Mouse (Mus musculus) left cerebral cortex, postnatal 25 days (tissue): ENCODE results near the gene Hoxa11. TPM values are rescaled to one million over a fixed set of nuclear protein-coding genes. Genes with fewer than 3 reads are reported as not detected.

ENCODE experiments used
- DNase-seq, 2 experiments: peaks; one replicate each; pipeline ENCODE4 v3.0.0; 2022; ENCODE audit warnings: low spot score in 2 of 2, mixed read lengths in 1 of 2
- intact Hi-C: fragments of 180-260 bp; cut with DNase I; formaldehyde crosslinking; loops from one replicate; pipeline ENCODE4 v1.15.1; 2025
- total RNA-seq, 2 experiments: library from RNA; stranded (reverse); gene quantifications; 2 replicates each; pipeline ENCODE4 v1.2.3; 2021

The Hoxa11 gene
- not detected for total RNA-seq

GRCm38 (mm10) chr6:52245757-52246142, at the start of gene Hoxa11:
Gene Hoxa11, minus strand, starts transcription at chr6:52245810.
- intact Hi-C loops: no loop called here
- no peak for DNase-seq

GRCm38 (mm10) chr6:52294616-52295015, 49.0 kb upstream of the Hoxa11 start:
- DNase-seq: no peak
- intact Hi-C loops: no loop called here

- intact Hi-C loops: no loop called here
These were observed 46.7 kb upstream of the Hoxa11 start for GRCm38 (mm10) chr6:52292328-52292727.

GRCm38 (mm10) chr6:52291021-52291860, 45.6 kb upstream of the Hoxa11 start:
- intact Hi-C loops: no loop called here
- DNase-seq: no peak

More at GRCm38 (mm10) chr6:52292328-52292727, 46.7 kb upstream of the Hoxa11 start:
- DNase-seq: no peak

GRCm38 (mm10) chr6:52290186-52290585, 44.6 kb upstream of the Hoxa11 start:
- intact Hi-C loops: no loop called here
- no peak for DNase-seq

- intact Hi-C loops: no loop called here
- no peak for DNase-seq
These were observed 38.3 kb upstream of the Hoxa11 start for GRCm38 (mm10) chr6:52283896-52284295.

GRCm38 (mm10) chr6:52281084-52281483, 35.5 kb upstream of the Hoxa11 start:
- intact Hi-C loops: no loop called here
- no peak for DNase-seq

- intact Hi-C loops: no loop called here
- DNase-seq: no peak
These were observed 31.3 kb upstream of the Hoxa11 start for GRCm38 (mm10) chr6:52276920-52277319.

- no peak for DNase-seq
- intact Hi-C loops: no loop called here
These were observed 30.8 kb upstream of the Hoxa11 start for GRCm38 (mm10) chr6:52276382-52276781.

GRCm38 (mm10) chr6:52275563-52276280, 30.1 kb upstream of the Hoxa11 start:
- DNase-seq: no peak
- intact Hi-C loops: no loop called here

GRCm38 (mm10) chr6:52274576-52274975, 29.0 kb upstream of the Hoxa11 start:
- intact Hi-C loops: loop anchor here (5.0 kb wide), 2 partner anchors 33 to 448 kb away; no protein-coding TSS in a partner anchor

GRCm38 (mm10) chr6:52273656-52274280, 28.2 kb upstream of the Hoxa11 start:
- no peak for DNase-seq
- intact Hi-C loops: loop anchor here (5.0 kb wide), 2 partner anchors 34 to 449 kb away; no protein-coding TSS in a partner anchor

More at GRCm38 (mm10) chr6:52274576-52274975, 29.0 kb upstream of the Hoxa11 start:
- no peak for DNase-seq

GRCm38 (mm10) chr6:52272766-52273655, 27.4 kb upstream of the Hoxa11 start:
- DNase-seq: no peak
- intact Hi-C loops: loop anchor here (5.0 kb wide), 2 partner anchors 34 to 449 kb away; no protein-coding TSS in a partner anchor

- DNase-seq: peak; percentile 61 to 63
- intact Hi-C loops: loop anchor here (1.0 to 5.0 kb wide), 3 partner anchors 37 to 452 kb away; no protein-coding TSS in a partner anchor
These were observed 25.2 kb upstream of the Hoxa11 start for GRCm38 (mm10) chr6:52270494-52271480.

- DNase-seq: no peak
- intact Hi-C loops: no loop called here
These were observed 23.1 kb upstream of the Hoxa11 start for GRCm38 (mm10) chr6:52268756-52269155.

GRCm38 (mm10) chr6:52268341-52268740, 22.7 kb upstream of the Hoxa11 start:
- no peak for DNase-seq
- intact Hi-C loops: no loop called here

GRCm38 (mm10) chr6:52267691-52268090, 22.1 kb upstream of the Hoxa11 start:
- intact Hi-C loops: no loop called here
- no peak for DNase-seq

GRCm38 (mm10) chr6:52267221-52267620, 21.6 kb upstream of the Hoxa11 start:
- intact Hi-C loops: no loop called here
- no peak for DNase-seq
